Mouse (Mus musculus): ENCODE results near the gene Cfap61. TPM values are rescaled to one million over a fixed set of nuclear protein-coding genes. Genes with fewer than 3 reads are reported as not detected.
A peak's percentile ranks its signal among the peaks of the same experiment; 100 is the strongest.

Cfap61 gene
- polyA plus RNA-seq, 1 experiment from 2014 or later = 0.88 TPM

DNA sequence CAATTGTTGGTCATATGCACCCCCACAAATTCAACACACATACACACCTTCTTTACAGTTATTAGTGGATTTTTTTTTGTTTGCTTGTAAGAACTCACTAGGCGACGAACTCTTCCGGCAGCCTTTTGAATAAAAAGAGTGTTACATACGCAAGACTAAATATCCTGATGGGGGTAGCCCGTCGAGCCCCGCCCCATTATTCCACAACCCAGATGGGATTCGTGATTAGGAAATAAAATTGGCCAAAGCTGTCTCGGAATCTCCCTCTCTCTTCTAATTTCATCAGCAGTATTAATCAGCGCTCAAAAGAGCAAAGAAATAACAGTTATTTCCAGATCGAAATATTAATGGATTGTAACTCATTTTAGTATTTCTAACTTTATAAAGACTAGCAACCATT lies 285.2 kb downstream of the Cfap61 start:
- Histone ChIP-seq H3K36me3 (no peaks in the 10 kb centered on the region), H3K4me3 (no peak overlapping the region), H3K27ac (no peak overlapping the region), H3K4me1 (peaks cover 60% of the 10 kb centered on the region), H3K27me3 (ENCODE audit: low read depth, poor library complexity, severe bottlenecking) (peaks cover 100% of the 10 kb centered on the region), H3K9me3 (replicated peaks) (no peaks in the 10 kb centered on the region)
- DNase-seq (ENCODE audit: low spot score) = no peak
- 13% methylated on average over 11 of the region's 11 CpGs for WGBS

DNA sequence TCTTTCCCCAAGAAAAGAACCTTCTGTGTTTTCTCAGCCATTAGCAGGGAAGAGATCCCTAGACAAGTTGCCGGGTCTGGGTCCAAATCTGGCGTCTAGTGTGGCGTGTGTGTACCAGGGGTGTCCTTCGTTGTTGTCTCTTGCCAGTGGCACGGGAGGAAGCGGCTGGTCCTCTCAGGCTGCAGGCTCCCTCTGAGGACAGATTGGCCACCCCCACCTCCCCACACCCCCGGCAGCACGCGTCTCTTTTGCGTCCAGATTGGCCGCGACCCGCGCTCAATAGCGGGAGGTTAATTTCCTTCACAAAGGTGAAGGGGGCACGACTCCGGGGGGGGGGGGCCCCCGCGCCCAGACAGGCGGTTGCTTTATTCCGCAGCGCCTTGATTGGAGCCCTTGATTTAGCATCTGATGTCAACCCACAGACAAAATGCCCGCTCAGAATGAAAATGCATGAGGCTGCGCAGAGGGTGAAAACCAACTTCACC lies 286.0 kb downstream of the Cfap61 start:
- peaks cover 59% of the 10 kb centered on the region for H3K4me1 ChIP-seq
- H3K9me3 ChIP-seq (replicated peaks) = no peaks in the 10 kb centered on the region
- DNase-seq (ENCODE audit: low spot score) = peak; percentile 52
- no peaks in the 10 kb centered on the region for H3K36me3 ChIP-seq
- 1% methylated on average over 24 of the region's 24 CpGs for WGBS
- no peak overlapping the region for H3K27ac ChIP-seq
- peaks cover 100% of the 10 kb centered on the region for H3K27me3 ChIP-seq (ENCODE audit: low read depth, poor library complexity, severe bottlenecking)
- H3K4me3 ChIP-seq = peak overlapping the region; percentile 64

- peak; percentile 80 for DNase-seq (ENCODE audit: low spot score)
- peaks cover 56% of the 10 kb centered on the region for H3K4me1 ChIP-seq
- no peaks in the 10 kb centered on the region for H3K9me3 ChIP-seq (replicated peaks)
- peak within 1 kb of the TSS; percentile 81 for H3K27ac ChIP-seq
- WGBS = under 1% methylated on average over 71 of the region's 86 CpGs
- peak within 1 kb of the TSS; percentile 64 for H3K4me3 ChIP-seq
- no peaks in the 10 kb centered on the region for H3K36me3 ChIP-seq
- peaks cover 100% of the 10 kb centered on the region for H3K27me3 ChIP-seq (ENCODE audit: low read depth, poor library complexity, severe bottlenecking)
Observed at GRCm38 (mm10) chr2:146221076-146221928, 286.7 kb downstream of the Cfap61 start, which contains the start of gene Insm1. Gene Insm1, plus strand, starts transcription at chr2:146221921.

- DNase-seq (ENCODE audit: low spot score) = peak; percentile 75
- Histone ChIP-seq H3K4me3 (peak overlapping the region; percentile 64), H3K27me3 (ENCODE audit: low read depth, poor library complexity, severe bottlenecking) (peaks cover 100% of the 10 kb centered on the region), H3K27ac (peak overlapping the region; percentile 81), H3K4me1 (peaks cover 55% of the 10 kb centered on the region), H3K9me3 (replicated peaks) (no peaks in the 10 kb centered on the region), H3K36me3 (no peaks in the 10 kb centered on the region)
- under 1% methylated on average over 44 of the region's 44 CpGs for WGBS
Observed at GRCm38 (mm10) chr2:146221929-146222278, 287.3 kb downstream of the Cfap61 start.

DNA sequence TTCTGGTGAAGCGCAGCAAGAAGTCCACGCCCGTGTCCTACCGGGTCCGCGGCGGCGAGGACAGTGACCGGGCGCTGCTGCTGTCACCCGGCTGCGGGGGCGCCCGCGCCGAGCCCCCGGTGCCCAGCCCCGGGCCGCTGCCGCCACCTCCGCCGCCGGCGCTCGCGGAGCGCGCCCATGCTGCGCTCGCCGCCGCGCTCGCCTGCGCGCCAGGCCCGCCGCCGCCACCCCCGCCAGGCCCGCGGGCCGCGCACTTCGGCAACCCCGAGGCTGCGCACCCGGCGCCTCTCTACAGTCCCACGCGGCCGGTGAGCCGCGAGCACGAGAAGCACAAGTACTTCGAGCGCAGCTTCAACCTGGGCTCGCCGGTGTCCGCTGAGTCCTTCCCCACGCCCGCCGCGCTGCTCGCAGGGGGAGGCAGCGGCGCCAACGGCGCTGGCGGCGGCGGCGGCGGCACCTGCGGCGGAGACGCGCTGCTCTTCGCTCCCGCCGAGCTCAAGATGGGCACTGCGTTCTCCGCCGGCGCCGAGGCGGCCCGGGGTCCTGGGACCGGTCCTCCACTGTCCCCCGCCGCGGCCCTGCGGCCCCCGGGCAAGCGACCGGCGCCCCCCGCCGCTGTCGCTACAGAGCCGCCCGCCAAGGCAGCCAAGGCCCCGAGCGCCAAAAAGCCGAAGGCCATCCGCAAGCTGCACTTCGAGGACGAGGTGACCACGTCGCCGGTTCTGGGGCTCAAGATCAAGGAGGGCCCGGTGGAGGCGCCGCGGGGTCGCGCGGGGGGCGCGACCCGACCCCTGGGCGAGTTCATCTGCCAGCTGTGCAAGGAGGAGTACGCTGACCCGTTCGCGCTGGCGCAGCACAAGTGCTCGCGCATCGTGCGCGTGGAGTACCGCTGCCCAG lies 287.9 kb downstream of the Cfap61 start:
- 3% methylated on average over 133 of the region's 133 CpGs for whole genome bisulfite sequencing
- Histone ChIP-seq H3K36me3 (no peaks in the 10 kb centered on the region), H3K27ac (peak overlapping the region; percentile 81), H3K27me3 (ENCODE audit: low read depth, poor library complexity, severe bottlenecking) (peaks cover 100% of the 10 kb centered on the region), H3K9me3 (replicated peaks) (no peaks in the 10 kb centered on the region), H3K4me3 (peak overlapping the region; percentile 64), H3K4me1 (peaks cover 50% of the 10 kb centered on the region)
- peak; percentile 62 for DNase-seq (ENCODE audit: low spot score)

GRCm38 (mm10) chr2:146223176-146223905 lies 288.8 kb downstream of the Cfap61 start:
- Histone ChIP-seq H3K4me1 (peaks cover 42% of the 10 kb centered on the region), H3K9me3 (replicated peaks) (no peaks in the 10 kb centered on the region), H3K4me3 (peak overlapping the region; percentile 64), H3K36me3 (no peaks in the 10 kb centered on the region), H3K27ac (peak overlapping the region; percentile 81), H3K27me3 (ENCODE audit: low read depth, poor library complexity, severe bottlenecking) (peaks cover 99% of the 10 kb centered on the region)
- DNase-seq (ENCODE audit: low spot score) = peak; percentile 66
- 1% methylated on average over 72 of the region's 75 CpGs for WGBS

GRCm38 (mm10) chr2:146224141-146224540 lies 289.6 kb downstream of the Cfap61 start:
- H3K4me1 ChIP-seq = peaks cover 34% of the 10 kb centered on the region
- no peaks in the 10 kb centered on the region for H3K9me3 ChIP-seq (replicated peaks)
- no peak overlapping the region for H3K4me3 ChIP-seq
- no peak overlapping the region for H3K27ac ChIP-seq
- no peaks in the 10 kb centered on the region for H3K36me3 ChIP-seq
- no peak for DNase-seq (ENCODE audit: low spot score)
- H3K27me3 ChIP-seq (ENCODE audit: low read depth, poor library complexity, severe bottlenecking) = peaks cover 99% of the 10 kb centered on the region
- 13% methylated on average over 7 of the region's 7 CpGs for WGBS

- Histone ChIP-seq H3K9me3 (replicated peaks) (no peaks in the 10 kb centered on the region), H3K36me3 (no peaks in the 10 kb centered on the region), H3K27me3 (ENCODE audit: low read depth, poor library complexity, severe bottlenecking) (peaks cover 83% of the 10 kb centered on the region), H3K4me3 (no peak overlapping the region), H3K4me1 (peaks cover 30% of the 10 kb centered on the region), H3K27ac (no peak overlapping the region)
- DNase-seq (ENCODE audit: low spot score) = no peak
- 8% methylated on average over 6 of the region's 6 CpGs for WGBS
Observed at GRCm38 (mm10) chr2:146225818-146226217, 291.2 kb downstream of the Cfap61 start.

DNA sequence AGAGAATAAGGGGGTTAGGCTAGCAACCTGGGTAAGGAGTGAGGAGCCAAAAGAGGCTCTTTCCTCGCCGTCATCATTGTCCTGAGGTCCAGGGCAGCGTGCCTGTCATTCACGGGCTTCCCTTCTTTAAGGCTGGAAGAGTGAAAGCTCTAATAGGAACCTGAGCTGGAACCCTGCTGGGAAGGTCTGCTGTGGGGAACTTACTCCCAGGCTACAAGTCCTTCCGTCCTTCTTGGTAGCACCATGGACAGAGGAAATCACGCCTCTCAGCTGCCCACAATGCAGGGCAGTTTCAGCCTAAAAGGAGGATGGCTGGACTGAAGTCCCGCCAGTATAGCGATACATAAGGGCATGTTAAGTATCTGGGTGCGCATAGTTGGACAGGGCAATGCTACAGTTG lies 291.9 kb downstream of the Cfap61 start:
- H3K27me3 ChIP-seq (ENCODE audit: low read depth, poor library complexity, severe bottlenecking) = peaks cover 77% of the 10 kb centered on the region
- H3K4me3 ChIP-seq = no peak overlapping the region
- DNase-seq (ENCODE audit: low spot score) = peak; percentile 73
- H3K4me1 ChIP-seq = peaks cover 24% of the 10 kb centered on the region
- no peak overlapping the region for H3K27ac ChIP-seq
- H3K9me3 ChIP-seq (replicated peaks) = no peaks in the 10 kb centered on the region
- WGBS = 6% methylated on average over 9 of the region's 9 CpGs
- no peaks in the 10 kb centered on the region for H3K36me3 ChIP-seq

DNA sequence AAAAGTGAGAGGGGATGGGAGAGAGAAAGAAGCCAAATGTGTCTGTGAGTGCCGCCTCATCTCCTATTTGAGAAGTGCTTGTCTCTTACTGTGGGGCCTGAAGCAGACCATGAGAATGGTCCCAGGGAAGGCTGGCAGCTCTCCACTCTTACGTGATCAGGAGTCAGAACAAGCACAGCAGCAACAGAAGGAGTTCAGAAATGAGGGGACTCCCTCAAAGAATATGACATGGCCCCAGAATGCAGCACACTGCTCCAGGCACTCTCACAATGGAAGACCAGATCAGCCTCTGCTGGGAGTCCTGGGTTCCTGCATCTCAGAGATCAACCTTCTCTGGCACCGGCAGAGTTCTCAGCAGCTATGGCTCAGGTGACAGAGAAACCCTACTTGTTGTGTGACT lies 293.1 kb downstream of the Cfap61 start:
- peaks cover 65% of the 10 kb centered on the region for H3K27me3 ChIP-seq (ENCODE audit: low read depth, poor library complexity, severe bottlenecking)
- WGBS = 57% methylated on average over 3 of the region's 3 CpGs

GRCm38 (mm10) chr2:146228435-146228834 lies 293.9 kb downstream of the Cfap61 start:
- 76% methylated on average over 2 of the region's 2 CpGs for WGBS
- Histone ChIP-seq H3K27ac (no peak overlapping the region), H3K9me3 (replicated peaks) (no peaks in the 10 kb centered on the region), H3K4me1 (peaks cover 4% of the 10 kb centered on the region), H3K4me3 (no peak overlapping the region), H3K36me3 (no peaks in the 10 kb centered on the region), H3K27me3 (ENCODE audit: low read depth, poor library complexity, severe bottlenecking) (peaks cover 57% of the 10 kb centered on the region)
- no peak for DNase-seq (ENCODE audit: low spot score)

More for the DNA sequence above, 293.1 kb downstream of the Cfap61 start:
- no peak for DNase-seq (ENCODE audit: low spot score)
- Histone ChIP-seq H3K4me3 (no peak overlapping the region), H3K4me1 (peaks cover 12% of the 10 kb centered on the region), H3K36me3 (no peaks in the 10 kb centered on the region), H3K9me3 (replicated peaks) (no peaks in the 10 kb centered on the region), H3K27ac (no peak overlapping the region)

DNA sequence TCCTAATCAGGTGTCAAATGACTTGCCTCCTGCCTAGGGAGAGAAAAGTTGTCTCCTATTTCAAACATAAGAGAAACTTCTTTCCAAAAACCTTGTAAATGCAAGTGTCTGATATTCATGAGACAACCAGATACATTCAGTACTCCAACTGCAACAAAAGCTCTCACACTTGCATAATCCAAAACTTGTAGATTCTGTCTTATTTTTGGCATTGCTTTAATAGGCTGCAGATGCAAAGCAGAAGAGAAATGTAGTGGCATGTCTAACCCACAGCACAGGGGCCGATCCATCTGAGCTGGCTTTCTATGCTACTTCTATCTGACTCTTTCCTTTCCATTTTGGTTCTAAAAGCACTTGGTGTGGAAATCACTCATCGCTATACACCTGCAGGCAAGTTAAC lies 296.9 kb downstream of the Cfap61 start:
- no peaks in the 10 kb centered on the region for H3K36me3 ChIP-seq
- no peaks in the 10 kb centered on the region for H3K9me3 ChIP-seq (replicated peaks)
- WGBS = 95% methylated on average over 2 of the region's 2 CpGs
- H3K27me3 ChIP-seq (ENCODE audit: low read depth, poor library complexity, severe bottlenecking) = peaks cover 27% of the 10 kb centered on the region
- H3K4me3 ChIP-seq = no peak overlapping the region
- H3K27ac ChIP-seq = no peak overlapping the region
- no peak for DNase-seq (ENCODE audit: low spot score)
- H3K4me1 ChIP-seq = no peaks in the 10 kb centered on the region
